In genomic region chr14:79773425-79774391, GRCm38 (mm10) we compare ENCODE assay signal across 8 mouse cellular contexts. TPM values are rescaled to one million over a fixed set of nuclear protein-coding genes. Genes with fewer than 3 reads are reported as not detected.
DNase-seq lines count a peak whose midpoint lies in the region; ATAC-seq and TF ChIP-seq lines count a peak whose summit lies in the region.

No protein-coding gene starts in this region.

- no peaks in the 10 kb centered on the region for H3K36me3 ChIP-seq in embryonic facial prominence, embryonic 14.5 days (ENCODE audit: control insufficient read depth, insufficient read depth, low read length)

- peak overlapping the region; percentile 76 for H3K4me2 ChIP-seq in embryonic facial prominence, embryonic 14.5 days (ENCODE audit: low read depth, low read length)

- no peak for ATAC-seq in embryonic facial prominence, embryonic 14.5 days (ENCODE audit: low read depth)

- H3K9ac ChIP-seq in embryonic facial prominence, embryonic 14.5 days (ENCODE audit: low read depth, low read length), result peak overlapping the region; percentile 53

- DNase-seq in left cerebral cortex, adult 2 months (ENCODE audit: extremely low spot score in 1 of 2, low spot score in 2 of 2), result peak; percentile 25 to 32
- no peak for DNase-seq in left cerebral cortex, adult 11 months (ENCODE audit: low spot score)
- peak; percentile 53 for DNase-seq in embryonic facial prominence, embryonic 14.5 days (ENCODE audit: low spot score)
- peak; percentile 37 to 43 for DNase-seq in layer of hippocampus, postnatal 25 days (ENCODE audit: extremely low spot score in 1 of 2, low spot score in 1 of 2)
- DNase-seq in thymus, postnatal 0 days (ENCODE audit: low spot score), result no peak
- no peak for DNase-seq in thymus, postnatal 10 days (ENCODE audit: low spot score in 2 of 2)
- DNase-seq in gastrocnemius, postnatal 4 days (ENCODE audit: low spot score in 2 of 2), result no peak

- intact Hi-C loops in left cerebral cortex, adult 2 months (cut with DNase I), result loop anchor here (5.0 to 10.0 kb wide), 3 partner anchors 116 to 259 kb away; no protein-coding TSS in a partner anchor

- TF ChIP-seq POLR2A in olfactory bulb, adult 2 months (IDR thresholded peaks at IDR 0.05; ENCODE audit: insufficient read depth, low read depth, low read length), result 0 out of 2 replicates have a peak, but pooled peaks have one; percentile 24

- peaks cover 68% of the 10 kb centered on the region for H3K27me3 ChIP-seq in embryonic facial prominence, embryonic 14.5 days (replicated peaks; ENCODE audit: control insufficient read depth, insufficient read depth, low read length)

- TF ChIP-seq CTCF in left cerebral cortex, adult 2 months (IDR thresholded peaks at IDR 0.05), result no peak
- no peak for TF ChIP-seq CTCF in olfactory bulb, adult 2 months (IDR thresholded peaks at IDR 0.05; ENCODE audit: insufficient read depth, low read depth, low read length)

- peak overlapping the region; percentile 45 for H3K4me3 ChIP-seq in left cerebral cortex, adult 2 months
- peak overlapping the region; percentile 42 for H3K4me3 ChIP-seq in embryonic facial prominence, embryonic 14.5 days (ENCODE audit: low read depth, low read length)
- peak overlapping the region; percentile 56 for H3K4me3 ChIP-seq in olfactory bulb, adult 2 months (ENCODE audit: insufficient read depth, low read depth, low read length)

- peak overlapping the region; percentile 47; the same call in 1 of the 2 replicates for H3K27ac ChIP-seq in left cerebral cortex, adult 2 months
- no peak overlapping the region for H3K27ac ChIP-seq in embryonic facial prominence, embryonic 14.5 days (replicated peaks; ENCODE audit: low read depth, low read length)
- H3K27ac ChIP-seq in olfactory bulb, adult 2 months (ENCODE audit: insufficient read depth, low read depth, low read length), result peak overlapping the region; percentile 46

- 0 out of 2 replicates have a peak, but pooled peaks cover 4% of the 10 kb centered on the region for H3K9me3 ChIP-seq in embryonic facial prominence, embryonic 14.5 days (ENCODE audit: control insufficient read depth, low read length)

- WGBS in embryonic facial prominence, embryonic 14.5 days, result under 1% methylated on average over 43 of the region's 44 CpGs
- 3% methylated on average over 44 of the region's 44 CpGs for WGBS in olfactory bulb, adult 2 months

- peaks cover 24% of the 10 kb centered on the region for H3K4me1 ChIP-seq in embryonic facial prominence, embryonic 14.5 days (ENCODE audit: control insufficient read depth, insufficient read depth, low read length)
- H3K4me1 ChIP-seq in olfactory bulb, adult 2 months (ENCODE audit: control insufficient read depth, insufficient read depth, low read length), result peaks cover 27% of the 10 kb centered on the region

RNA-seq across cellular contexts. Expression of gene Pcdh8, which starts 2.6 kb away (rescaled TPM):
- 10 to 100 TPM; 57.5 to 64.1 TPM for total RNA-seq in left cerebral cortex, adult 2 months (2021)
- polyA plus RNA-seq in embryonic facial prominence, embryonic 14.5 days (2014; fragmentation: Nextera tagmentation; extraction: Ambion mirVana), result 2.1 and 3.1 TPM in 2 replicates
- total RNA-seq in layer of hippocampus, postnatal 25 days (2021), result 10 to 100 TPM; 70.5 to 83.3 TPM
- polyA plus RNA-seq in olfactory bulb, adult 2 months (2012; ENCODE audit: insufficient read depth, insufficient read length, low replicate concordance, missing spikeins), result not detected in 2 replicates
- 0.23 and 0.28 TPM in 2 replicates for polyA plus RNA-seq in thymus, postnatal 0 days (2015; fragmentation: Nextera tagmentation; extraction: Ambion mirVana)
- under 1 TPM; 0.08 to 0.10 TPM for total RNA-seq in gastrocnemius, postnatal 4 days (2021)

Comparison
In these comparisons a context has a peak if more than half of its experiments do, and no peak if none do; other contexts are left out.
1. DNase-seq: peak in left cerebral cortex, adult 2 months (2 of 2), embryonic facial prominence, embryonic 14.5 days (single experiment) and layer of hippocampus, postnatal 25 days (2 of 2); none in left cerebral cortex, adult 11 months (single experiment), thymus, postnatal 0 days (single experiment), thymus, postnatal 10 days (0 of 2) and gastrocnemius, postnatal 4 days (0 of 2).
2. RNA of gene Pcdh8, which starts 2.6 kb away (total RNA-seq): 70.5 to 83.3 TPM in layer of hippocampus, postnatal 25 days and 57.5 to 64.1 TPM in left cerebral cortex, adult 2 months; 0.08 to 0.10 TPM in gastrocnemius, postnatal 4 days; every median in the first group is over 10 times any median in the second.
3. Peak in every context shown above with its lines, with median percentiles within 50 percentile points of each other: H3K4me3 ChIP-seq.